Mouse (Mus musculus) 3134 (cell line): ENCODE measurements around the gene Pign.

Experiments used
- DNase-seq: peaks from one replicate; pipeline ENCODE4 v3.0.0-alpha.2; 2011; ENCODE audit warnings: low spot score; ENCODE audit not compliant: insufficient read length; ENCODE audit errors: extremely low read depth

Gene Pign

GRCm38 (mm10) chr1:105564289-105564688 lies 99.2 kb downstream of the Pign start:
- DNase-seq, result no peak

DNA sequence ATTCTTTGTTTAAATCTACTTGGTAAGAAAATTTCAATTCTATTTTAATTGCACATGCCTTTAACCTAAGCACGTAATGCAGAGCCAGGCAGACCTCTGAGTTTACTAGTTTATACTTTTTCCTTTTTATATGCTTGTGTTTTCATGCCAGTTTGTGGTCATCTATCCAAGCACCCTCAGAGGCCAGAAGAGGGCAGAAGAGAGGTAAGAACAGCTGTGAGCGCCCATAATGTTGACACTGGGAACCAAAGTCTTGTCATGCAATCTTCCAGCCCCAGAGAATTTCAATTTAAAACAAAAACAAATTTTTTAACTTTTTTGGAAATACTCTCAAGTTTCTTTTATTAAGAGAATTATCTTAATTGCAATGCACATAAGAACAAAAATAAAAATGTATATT lies 99.7 kb downstream of the Pign start:
- no peak for DNase-seq

- no peak for DNase-seq
Measured at GRCm38 (mm10) chr1:105556078-105556477, 107.4 kb downstream of the Pign start.

GRCm38 (mm10) chr1:105555192-105555718 lies 108.2 kb downstream of the Pign start:
- DNase-seq, result no peak

- no peak for DNase-seq
Measured at GRCm38 (mm10) chr1:105553130-105553529, 110.3 kb downstream of the Pign start.

DNA sequence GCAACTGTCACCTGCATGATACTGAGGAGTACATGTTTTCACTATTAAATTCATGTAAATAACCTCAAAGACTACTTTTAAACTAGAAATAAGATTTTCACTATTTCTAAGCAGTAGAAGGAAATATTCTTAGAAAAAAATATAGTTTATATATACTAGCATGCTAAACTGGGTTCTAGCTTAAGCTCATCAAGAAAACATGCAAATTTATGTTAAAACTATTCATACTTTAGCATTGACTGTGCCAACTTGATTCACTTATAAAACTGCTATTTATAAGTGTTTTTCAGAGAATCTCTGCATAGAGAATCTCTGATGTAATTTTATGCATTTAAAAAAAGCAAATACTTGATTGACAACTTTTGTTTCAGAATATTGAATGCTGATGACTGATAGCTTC lies 113.3 kb downstream of the Pign start:
- no peak for DNase-seq

DNA sequence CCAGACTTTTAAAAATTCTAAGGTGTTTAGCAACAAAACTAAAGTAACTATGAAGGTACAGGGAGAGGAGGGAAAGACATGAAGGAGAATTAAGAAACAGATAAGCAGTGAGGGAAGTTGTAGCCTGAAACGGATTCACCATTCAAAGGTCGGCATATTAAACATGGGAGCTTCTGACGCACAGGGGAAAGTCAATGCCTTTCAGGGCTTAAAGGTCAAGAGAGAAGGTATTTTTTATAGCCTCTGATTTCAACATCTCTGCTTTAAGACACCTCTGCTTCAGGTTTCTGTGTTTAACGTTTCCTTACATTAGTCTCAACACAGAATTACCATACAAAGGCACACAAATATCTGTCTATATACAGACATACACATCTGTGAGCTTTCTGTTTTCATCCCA lies 113.8 kb downstream of the Pign start:
- no peak for DNase-seq

- no peak for DNase-seq
Measured at GRCm38 (mm10) chr1:105543051-105543450, 120.4 kb downstream of the Pign start.

- DNase-seq, result no peak
Measured at GRCm38 (mm10) chr1:105523768-105524167, 139.7 kb downstream of the Pign start.

- no peak for DNase-seq
Measured at GRCm38 (mm10) chr1:105522321-105522720, 141.2 kb downstream of the Pign start.

GRCm38 (mm10) chr1:105518101-105518500 lies 145.4 kb downstream of the Pign start:
- DNase-seq, result no peak

- no peak for DNase-seq
Measured at GRCm38 (mm10) chr1:105507116-105507515, 156.4 kb downstream of the Pign start.

DNA sequence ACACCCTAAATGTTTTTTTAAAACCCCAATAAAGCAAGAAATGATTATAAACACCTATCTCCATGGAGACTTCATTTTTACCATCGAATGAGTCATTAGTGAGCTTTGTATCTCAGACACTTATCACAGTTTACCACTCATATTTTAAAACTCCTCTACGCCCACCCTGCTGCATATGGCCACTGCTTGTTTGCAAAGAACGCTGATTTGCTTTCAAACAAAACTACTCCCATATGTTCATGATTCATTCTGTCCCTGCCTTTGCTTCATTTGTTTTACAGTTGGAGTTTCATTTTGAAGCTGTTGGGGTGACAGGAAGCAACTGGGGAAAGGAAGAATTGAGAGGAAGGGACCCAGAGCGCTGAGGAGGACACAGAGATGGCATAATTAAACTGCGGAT lies 170.9 kb downstream of the Pign start:
- no peak for DNase-seq

GRCm38 (mm10) chr1:105489456-105489855 lies 174.0 kb downstream of the Pign start:
- no peak for DNase-seq

DNA sequence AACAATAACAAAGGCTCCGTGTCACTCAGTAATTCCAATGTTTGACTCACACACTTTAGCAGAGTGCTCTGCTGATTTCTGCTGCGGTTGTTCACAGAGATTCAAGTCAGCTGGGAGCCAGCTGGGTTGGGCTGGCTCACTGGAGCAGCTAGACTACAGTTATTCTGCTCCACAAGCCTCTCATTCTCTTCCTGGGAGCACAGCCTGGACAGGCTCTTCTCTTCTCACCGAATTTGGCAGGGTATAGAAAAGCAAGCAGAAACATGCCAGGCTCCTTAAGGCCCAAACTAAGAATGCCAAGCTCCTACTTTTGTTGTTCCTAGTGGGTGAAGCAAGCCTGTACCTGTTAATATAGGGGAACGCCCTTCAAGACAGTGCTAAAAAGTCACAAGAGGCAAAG lies 176.4 kb downstream of the Pign start:
- DNase-seq, result no peak
